Mouse (Mus musculus) thymus, postnatal 25 days (tissue): ENCODE results near the gene Rbm25.
"Not testable (repeated sequence)": the region's sequence is repeated elsewhere in the genome, so short reads cannot be mapped to it uniquely, and the experiment has no call there.

Experiments
- DNase-seq: peaks from one replicate; pipeline ENCODE4 v3.0.0; 2022

Gene Rbm25

GRCm38 (mm10) chr12:83630936-83631335, at the start of gene Rbm25:
TSS of gene Rbm25 (plus strand) at chr12:83631236.
- DNase-seq: not testable (repeated sequence)

GRCm38 (mm10) chr12:83582106-83582505, 48.9 kb upstream of the Rbm25 start:
- DNase-seq: no peak

- no peak for DNase-seq
Observed at GRCm38 (mm10) chr12:83582747-83583146, 48.3 kb upstream of the Rbm25 start.

- no peak for DNase-seq
Observed at GRCm38 (mm10) chr12:83586628-83587027, 44.4 kb upstream of the Rbm25 start.

GRCm38 (mm10) chr12:83591754-83592501, 39.1 kb upstream of the Rbm25 start:
- DNase-seq: no peak

- DNase-seq: no peak
Observed at GRCm38 (mm10) chr12:83594454-83595040, 36.5 kb upstream of the Rbm25 start.

GRCm38 (mm10) chr12:83596191-83596954, 34.7 kb upstream of the Rbm25 start:
- DNase-seq: no peak

GRCm38 (mm10) chr12:83597025-83597501, 34.0 kb upstream of the Rbm25 start, which contains the start of gene Zfyve1:
TSS of gene Zfyve1 (minus strand) at chr12:83597222.
- DNase-seq: peak; percentile 91

GRCm38 (mm10) chr12:83597881-83598280, 33.2 kb upstream of the Rbm25 start:
- DNase-seq: no peak

GRCm38 (mm10) chr12:83602285-83602684, 28.8 kb upstream of the Rbm25 start:
- no peak for DNase-seq

- not testable (repeated sequence) for DNase-seq
Observed at GRCm38 (mm10) chr12:83606411-83606810, 24.6 kb upstream of the Rbm25 start.

GRCm38 (mm10) chr12:83617261-83617660, 13.8 kb upstream of the Rbm25 start:
- DNase-seq: no peak

GRCm38 (mm10) chr12:83618981-83619380, 12.1 kb upstream of the Rbm25 start:
- DNase-seq: no peak

GRCm38 (mm10) chr12:83620694-83621093, 10.3 kb upstream of the Rbm25 start:
- not testable (repeated sequence) for DNase-seq

GRCm38 (mm10) chr12:83622031-83622755, 8.8 kb upstream of the Rbm25 start:
- DNase-seq: no peak

- no peak for DNase-seq
Observed at GRCm38 (mm10) chr12:83624321-83624720, 6.7 kb upstream of the Rbm25 start.

GRCm38 (mm10) chr12:83631743-83632679, 975 bp downstream of the Rbm25 start:
- peak; percentile 94 for DNase-seq

GRCm38 (mm10) chr12:83632680-83633025, 1.6 kb downstream of the Rbm25 start:
- DNase-seq: peak; percentile 57

- no peak for DNase-seq
Observed at GRCm38 (mm10) chr12:83633807-83634206, 2.8 kb downstream of the Rbm25 start.

- no peak for DNase-seq
Observed at GRCm38 (mm10) chr12:83641233-83641632, 10.2 kb downstream of the Rbm25 start.

- DNase-seq: no peak
Observed at GRCm38 (mm10) chr12:83643116-83643515, 12.1 kb downstream of the Rbm25 start.

GRCm38 (mm10) chr12:83650346-83650745, 19.3 kb downstream of the Rbm25 start:
- DNase-seq: no peak
